Mouse (Mus musculus): ENCODE measurements around the gene Prr23a2. TPM values are rescaled to one million over a fixed set of nuclear protein-coding genes. Genes with fewer than 3 reads are reported as not detected.

Prr23a2 gene
- polyA plus RNA-seq, 1 experiment from 2014 or later, result not detected

DNA sequence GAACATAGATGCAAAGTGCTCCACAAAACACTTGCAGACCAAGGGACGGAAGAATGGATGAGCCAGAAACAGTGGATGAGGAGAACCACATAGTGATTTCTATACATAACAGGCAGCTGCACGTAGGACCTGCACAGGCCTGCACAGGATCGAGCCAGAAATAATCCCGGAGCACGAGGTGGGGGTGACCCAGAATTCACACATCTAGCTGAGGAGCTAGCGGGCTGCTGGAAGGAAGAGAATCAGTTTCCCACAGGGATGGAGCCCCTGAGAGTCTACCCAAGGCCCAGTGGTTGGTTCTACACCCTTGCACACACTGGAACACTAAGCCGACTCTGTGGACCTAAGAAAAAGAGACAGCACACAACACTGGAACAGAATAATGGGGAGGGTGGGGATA lies 32.5 kb upstream of the Prr23a2 start:
- DNase-seq (ENCODE audit: low spot score) (no peak), ATAC-seq (replicated peaks; ENCODE audit: low FRiP score) (no peak)
- no peak overlapping the region for H3K4me2 ChIP-seq (ENCODE audit: low read depth, low read length, severe bottlenecking)
- no peaks in the 10 kb centered on the region for H3K36me3 ChIP-seq (ENCODE audit: control insufficient read depth, insufficient read depth, low read length)
- no peak overlapping the region for H3K4me3 ChIP-seq (ENCODE audit: low read depth, low read length)
- 89% methylated on average over 7 of the region's 7 CpGs for WGBS
- no peaks in the 10 kb centered on the region for H3K9me3 ChIP-seq (ENCODE audit: control insufficient read depth, low read length)
- no peak overlapping the region for H3K9ac ChIP-seq (ENCODE audit: low read length)
- no peaks in the 10 kb centered on the region for H3K27me3 ChIP-seq (ENCODE audit: control insufficient read depth, insufficient read depth, low read length)
- no peaks in the 10 kb centered on the region for H3K4me1 ChIP-seq (replicated peaks; ENCODE audit: control insufficient read depth, insufficient read depth, low read length)
- no peak overlapping the region for H3K27ac ChIP-seq (ENCODE audit: low read depth, low read length)

DNA sequence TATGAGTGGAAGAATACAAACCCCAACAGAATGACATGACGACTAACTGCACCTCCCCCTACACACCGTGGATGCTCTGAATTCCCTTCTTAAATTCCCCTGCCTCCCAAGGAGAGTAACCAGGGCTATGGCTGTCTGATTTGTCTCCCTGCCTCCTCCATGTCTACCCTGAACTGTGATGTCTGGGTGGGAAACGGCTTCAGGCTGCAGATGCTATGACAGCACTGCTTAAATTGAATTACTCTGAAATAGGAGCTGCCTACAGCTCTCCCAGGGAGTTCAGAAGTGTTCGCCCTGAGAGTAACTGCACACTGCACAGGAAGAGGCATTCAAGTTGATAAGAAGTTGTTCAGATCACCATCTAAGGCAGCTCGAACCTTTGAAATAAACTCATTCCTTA lies 26.8 kb upstream of the Prr23a2 start:
- H3K4me3 ChIP-seq (ENCODE audit: low read depth, low read length), result no peak overlapping the region
- DNase-seq (ENCODE audit: low spot score), result no peak
- ATAC-seq (replicated peaks; ENCODE audit: low FRiP score), result no peak
- no peak overlapping the region for H3K4me2 ChIP-seq (ENCODE audit: low read depth, low read length, severe bottlenecking)
- H3K9me3 ChIP-seq (ENCODE audit: control insufficient read depth, low read length), result no peaks in the 10 kb centered on the region
- H3K4me1 ChIP-seq (replicated peaks; ENCODE audit: control insufficient read depth, insufficient read depth, low read length), result no peaks in the 10 kb centered on the region
- no peak overlapping the region for H3K9ac ChIP-seq (ENCODE audit: low read length)
- H3K27ac ChIP-seq (ENCODE audit: low read depth, low read length), result no peak overlapping the region
- 65% methylated on average over 5 of the region's 5 CpGs for WGBS
- no peaks in the 10 kb centered on the region for H3K27me3 ChIP-seq (ENCODE audit: control insufficient read depth, insufficient read depth, low read length)
- H3K36me3 ChIP-seq (ENCODE audit: control insufficient read depth, insufficient read depth, low read length), result no peaks in the 10 kb centered on the region

DNA sequence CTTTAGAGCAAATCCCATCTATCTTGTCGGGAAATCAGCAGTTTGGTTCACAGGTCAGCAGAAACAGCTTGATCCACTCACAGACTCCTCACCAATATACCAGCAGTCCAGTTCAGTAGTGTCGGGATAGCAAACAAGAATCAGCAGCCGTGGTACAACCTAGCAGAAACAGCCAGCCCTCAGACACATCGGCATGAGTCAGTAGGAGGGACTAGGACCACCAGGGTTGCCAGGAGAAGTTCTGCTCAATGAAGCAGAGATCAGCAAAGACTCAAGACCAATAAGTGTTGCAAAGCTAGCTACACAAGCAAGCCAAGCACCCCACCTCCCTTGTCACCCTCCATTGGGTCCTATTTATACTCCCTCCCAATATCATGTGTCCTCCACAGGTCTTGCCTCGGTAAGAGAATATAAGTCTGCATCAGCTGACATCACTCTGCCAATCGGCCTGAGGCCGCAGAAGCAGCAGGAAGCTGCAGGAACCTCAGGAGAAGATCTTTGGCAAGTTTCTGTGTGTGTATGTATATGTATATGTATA lies 18.7 kb upstream of the Prr23a2 start:
- no peaks in the 10 kb centered on the region for H3K27me3 ChIP-seq (ENCODE audit: control insufficient read depth, insufficient read depth, low read length)
- no peak overlapping the region for H3K4me3 ChIP-seq (ENCODE audit: low read depth, low read length)
- H3K27ac ChIP-seq (ENCODE audit: low read depth, low read length), result no peak overlapping the region
- H3K36me3 ChIP-seq (ENCODE audit: control insufficient read depth, insufficient read depth, low read length), result no peaks in the 10 kb centered on the region
- no peak overlapping the region for H3K4me2 ChIP-seq (ENCODE audit: low read depth, low read length, severe bottlenecking)
- H3K4me1 ChIP-seq (replicated peaks; ENCODE audit: control insufficient read depth, insufficient read depth, low read length), result no peaks in the 10 kb centered on the region
- WGBS, result 86% methylated on average over 7 of the region's 7 CpGs
- H3K9ac ChIP-seq (ENCODE audit: low read length), result no peak overlapping the region
- DNase-seq (ENCODE audit: low spot score) (no peak), ATAC-seq (replicated peaks; ENCODE audit: low FRiP score) (no peak)
- no peaks in the 10 kb centered on the region; the same call in 1 of the 2 replicates for H3K9me3 ChIP-seq (ENCODE audit: control insufficient read depth, low read length)

DNA sequence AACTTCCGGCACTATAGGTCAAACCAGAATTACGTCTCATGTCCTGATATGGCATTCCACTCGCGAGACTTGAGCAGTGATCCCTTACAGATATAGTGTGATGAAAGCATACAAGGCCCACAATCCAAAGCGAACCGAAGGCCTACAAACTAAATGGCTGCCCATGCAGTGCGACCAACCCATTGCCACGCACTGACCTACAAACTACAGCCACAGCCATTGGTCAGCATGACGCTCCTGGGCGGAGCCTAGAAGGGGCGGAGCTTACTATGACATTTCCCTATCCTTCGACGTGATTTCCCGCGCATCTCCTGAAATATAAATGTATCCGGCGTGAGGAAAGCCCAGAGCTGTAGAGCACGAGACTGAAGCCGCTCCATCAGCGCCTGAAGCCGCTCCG lies 14.2 kb upstream of the Prr23a2 start, which contains the start of gene Prr23a1:
TSS of gene Prr23a1 (plus strand) at position 387 of the 400 bp plus-strand sequence.
- H3K4me1 ChIP-seq (replicated peaks; ENCODE audit: control insufficient read depth, insufficient read depth, low read length), result no peaks in the 10 kb centered on the region
- no peak within 1 kb of the TSS for H3K4me3 ChIP-seq (ENCODE audit: low read depth, low read length)
- WGBS, result 60% methylated on average over 22 of the region's 22 CpGs
- no peak within 1 kb of the TSS for H3K27ac ChIP-seq (ENCODE audit: low read depth, low read length)
- no peak within 1 kb of the TSS for H3K9ac ChIP-seq (ENCODE audit: low read length)
- 0 out of 2 replicates have a peak within 1 kb of the TSS, but pooled peaks have one; percentile 18 for H3K4me2 ChIP-seq (ENCODE audit: low read depth, low read length, severe bottlenecking)
- ATAC-seq (replicated peaks; ENCODE audit: low FRiP score) (no peak), DNase-seq (ENCODE audit: low spot score) (no peak)
- H3K27me3 ChIP-seq (ENCODE audit: control insufficient read depth, insufficient read depth, low read length), result no peaks in the 10 kb centered on the region
- H3K9me3 ChIP-seq (ENCODE audit: control insufficient read depth, low read length), result no peaks in the 10 kb centered on the region; the same call in 1 of the 2 replicates
- H3K36me3 ChIP-seq (ENCODE audit: control insufficient read depth, insufficient read depth, low read length), result no peaks in the 10 kb centered on the region

DNA sequence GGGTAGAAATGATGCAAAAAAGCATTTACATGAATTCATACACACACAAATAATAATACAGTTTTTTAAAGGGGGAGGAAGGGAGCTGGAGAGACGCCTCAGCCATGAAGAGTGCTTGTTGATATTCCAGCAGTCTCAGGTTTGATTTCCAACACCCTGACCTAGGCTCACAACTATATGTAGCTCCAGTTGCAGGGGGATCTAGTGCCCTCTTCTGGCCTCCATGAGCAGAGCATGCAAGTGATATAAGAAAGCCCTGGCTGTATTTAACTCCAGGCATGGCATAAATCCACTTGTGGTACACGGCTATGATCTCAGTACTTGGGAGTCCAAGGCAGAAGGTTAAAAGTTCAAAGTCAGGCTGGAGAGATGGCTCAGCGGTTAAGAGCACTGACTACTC lies 7.2 kb downstream of the Prr23a2 start:
- H3K9ac ChIP-seq (ENCODE audit: low read length), result no peak overlapping the region
- H3K27me3 ChIP-seq (ENCODE audit: control insufficient read depth, insufficient read depth, low read length), result no peaks in the 10 kb centered on the region
- H3K9me3 ChIP-seq (ENCODE audit: control insufficient read depth, low read length), result no peaks in the 10 kb centered on the region
- H3K4me3 ChIP-seq (ENCODE audit: low read depth, low read length), result no peak overlapping the region
- H3K27ac ChIP-seq (ENCODE audit: low read depth, low read length), result no peak overlapping the region
- H3K4me2 ChIP-seq (ENCODE audit: low read depth, low read length, severe bottlenecking), result no peak overlapping the region
- ATAC-seq (replicated peaks; ENCODE audit: low FRiP score) (no peak), DNase-seq (ENCODE audit: low spot score) (no peak)
- H3K36me3 ChIP-seq (ENCODE audit: control insufficient read depth, insufficient read depth, low read length), result no peaks in the 10 kb centered on the region
- 75% methylated on average over 3 of the region's 3 CpGs for WGBS
- H3K4me1 ChIP-seq (replicated peaks; ENCODE audit: control insufficient read depth, insufficient read depth, low read length), result no peaks in the 10 kb centered on the region

DNA sequence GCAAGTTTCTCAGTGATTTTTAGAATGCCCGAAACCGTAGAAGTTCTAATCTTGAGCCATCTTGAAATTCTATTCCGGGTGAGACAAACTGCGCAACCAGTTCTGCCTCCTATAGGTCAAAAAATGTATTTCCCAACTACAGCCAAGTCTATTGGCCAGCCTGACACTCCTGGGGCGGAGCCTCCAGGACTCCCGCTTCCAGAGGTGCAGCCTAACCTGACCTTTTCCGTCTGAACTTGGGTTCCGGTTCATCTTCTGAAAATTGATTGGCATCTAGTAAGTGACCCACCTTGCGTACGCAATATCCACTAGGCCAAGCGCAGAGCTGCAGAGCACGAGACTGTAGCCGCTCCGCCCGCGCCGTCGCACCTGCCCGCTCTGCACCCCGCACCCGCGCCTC lies 8.3 kb downstream of the Prr23a2 start, which contains the start of gene Prr23a3:
TSS of gene Prr23a3 (plus strand) at position 197 of the 400 bp plus-strand sequence.
- no peak within 1 kb of the TSS for H3K4me3 ChIP-seq (ENCODE audit: low read depth, low read length)
- no peak for ATAC-seq (replicated peaks; ENCODE audit: low FRiP score)
- WGBS, result 62% methylated on average over 22 of the region's 22 CpGs

DNA sequence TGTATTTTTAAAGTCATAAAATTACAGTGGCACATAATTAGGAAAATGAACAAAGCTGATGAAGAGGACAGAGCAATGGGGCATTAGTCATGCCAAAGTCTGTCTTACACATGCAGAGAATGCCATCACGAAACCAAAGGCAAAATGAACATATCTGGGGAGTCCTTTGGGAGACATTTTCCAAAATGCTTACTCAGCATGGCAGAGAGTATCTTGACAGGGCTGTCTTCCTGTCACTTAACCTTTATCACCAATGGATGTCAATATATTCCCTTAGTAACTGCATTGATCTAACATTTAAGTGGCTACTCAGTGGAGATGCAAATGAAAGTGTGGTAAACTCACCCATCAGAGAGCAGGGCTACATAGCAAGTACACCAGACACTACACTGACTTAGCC lies 45.2 kb downstream of the Prr23a2 start:
- DNase-seq (ENCODE audit: low spot score), result no peak
- Histone ChIP-seq H3K36me3 (ENCODE audit: control insufficient read depth, insufficient read depth, low read length) (no peaks in the 10 kb centered on the region), H3K27ac (ENCODE audit: low read depth, low read length) (no peak overlapping the region), H3K4me1 (replicated peaks; ENCODE audit: control insufficient read depth, insufficient read depth, low read length) (no peaks in the 10 kb centered on the region), H3K9ac (ENCODE audit: low read length) (no peak overlapping the region), H3K9me3 (ENCODE audit: control insufficient read depth, low read length) (peaks cover 9% of the 10 kb centered on the region), H3K4me2 (ENCODE audit: low read depth, low read length, severe bottlenecking) (no peak overlapping the region), H3K27me3 (ENCODE audit: control insufficient read depth, insufficient read depth, low read length) (no peaks in the 10 kb centered on the region), H3K4me3 (ENCODE audit: low read depth, low read length) (no peak overlapping the region)
- no peak for ATAC-seq (replicated peaks; ENCODE audit: low FRiP score)
- 80% methylated on average over 1 of the region's 1 CpGs for WGBS

More for the DNA sequence above, 8.3 kb downstream of the Prr23a2 start, which contains the start of gene Prr23a3:
- Histone ChIP-seq H3K27ac (ENCODE audit: low read depth, low read length) (no peak within 1 kb of the TSS), H3K9ac (ENCODE audit: low read length) (no peak within 1 kb of the TSS), H3K36me3 (ENCODE audit: control insufficient read depth, insufficient read depth, low read length) (no peaks in the 10 kb centered on the region), H3K4me2 (ENCODE audit: low read depth, low read length, severe bottlenecking) (no peak within 1 kb of the TSS), H3K9me3 (ENCODE audit: control insufficient read depth, low read length) (no peaks in the 10 kb centered on the region), H3K4me1 (replicated peaks; ENCODE audit: control insufficient read depth, insufficient read depth, low read length) (no peaks in the 10 kb centered on the region), H3K27me3 (ENCODE audit: control insufficient read depth, insufficient read depth, low read length) (no peaks in the 10 kb centered on the region)
- no peak for DNase-seq (ENCODE audit: low spot score)

DNA sequence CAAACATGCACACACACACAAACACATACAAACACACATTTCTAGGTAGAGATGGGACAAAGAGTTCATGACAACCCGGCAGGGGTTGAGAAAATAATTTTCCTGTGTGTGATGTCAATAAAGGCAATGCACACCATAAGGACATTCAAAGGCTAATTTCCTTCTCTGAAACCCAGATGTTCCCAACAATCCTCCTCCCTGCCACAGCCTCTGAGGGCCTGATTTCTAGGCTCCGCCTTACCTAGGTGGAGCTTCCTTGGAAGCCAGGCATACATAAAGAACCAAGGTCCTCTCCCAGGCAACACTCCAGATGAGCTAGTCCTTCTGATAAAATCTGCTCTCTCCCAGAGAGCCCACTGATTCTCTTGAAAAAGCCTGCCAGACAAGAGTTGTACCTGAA lies 46.5 kb downstream of the Prr23a2 start, which contains the start of gene 7420426K07Rik:
TSS of gene 7420426K07Rik (plus strand) at position 301 of the 400 bp plus-strand sequence.
- Histone ChIP-seq H3K4me1 (replicated peaks; ENCODE audit: control insufficient read depth, insufficient read depth, low read length) (no peaks in the 10 kb centered on the region), H3K9me3 (ENCODE audit: control insufficient read depth, low read length) (no peaks in the 10 kb centered on the region), H3K4me3 (ENCODE audit: low read depth, low read length) (no peak within 1 kb of the TSS), H3K27ac (ENCODE audit: low read depth, low read length) (no peak within 1 kb of the TSS), H3K36me3 (ENCODE audit: control insufficient read depth, insufficient read depth, low read length) (no peaks in the 10 kb centered on the region), H3K4me2 (ENCODE audit: low read depth, low read length, severe bottlenecking) (no peak within 1 kb of the TSS), H3K9ac (ENCODE audit: low read length) (no peak within 1 kb of the TSS), H3K27me3 (ENCODE audit: control insufficient read depth, insufficient read depth, low read length) (no peaks in the 10 kb centered on the region)
- no peak for ATAC-seq (replicated peaks; ENCODE audit: low FRiP score)
- no peak for DNase-seq (ENCODE audit: low spot score)
- WGBS, result 93% methylated on average over 2 of the region's 2 CpGs

All from forebrain, embryonic 11.5 days (tissue).